Mouse (Mus musculus): ENCODE data around the gene Xrcc3. TPM values are rescaled to one million over a fixed set of nuclear protein-coding genes. Genes with fewer than 3 reads are reported as not detected.

Gene Xrcc3
- polyA plus RNA-seq, 1 experiment = 8.4 TPM

DNA sequence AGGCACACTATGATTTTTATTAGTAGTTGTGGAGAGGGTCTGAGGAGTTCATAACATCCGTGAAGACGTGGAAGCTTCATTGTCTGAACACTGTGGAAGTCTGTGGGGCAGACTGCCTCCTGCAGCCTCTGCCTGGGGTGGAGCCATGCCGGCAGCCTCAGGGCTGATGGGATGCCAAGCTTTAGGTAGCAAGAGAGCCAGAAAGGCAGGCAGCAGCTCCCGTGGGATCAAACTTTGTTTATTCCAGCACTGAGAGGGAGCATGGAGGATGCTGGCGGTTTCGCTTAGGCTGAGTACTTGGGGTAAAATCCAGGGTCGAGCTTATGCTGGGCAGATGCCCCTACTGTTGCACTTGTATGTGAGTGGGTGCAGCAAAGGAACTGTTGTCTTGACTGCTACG, 16.4 kb downstream of the Xrcc3 start:
- TF ChIP-seq GATA1 (IDR thresholded peaks at IDR 0.05; ENCODE audit: low read length) = no peak

DNA sequence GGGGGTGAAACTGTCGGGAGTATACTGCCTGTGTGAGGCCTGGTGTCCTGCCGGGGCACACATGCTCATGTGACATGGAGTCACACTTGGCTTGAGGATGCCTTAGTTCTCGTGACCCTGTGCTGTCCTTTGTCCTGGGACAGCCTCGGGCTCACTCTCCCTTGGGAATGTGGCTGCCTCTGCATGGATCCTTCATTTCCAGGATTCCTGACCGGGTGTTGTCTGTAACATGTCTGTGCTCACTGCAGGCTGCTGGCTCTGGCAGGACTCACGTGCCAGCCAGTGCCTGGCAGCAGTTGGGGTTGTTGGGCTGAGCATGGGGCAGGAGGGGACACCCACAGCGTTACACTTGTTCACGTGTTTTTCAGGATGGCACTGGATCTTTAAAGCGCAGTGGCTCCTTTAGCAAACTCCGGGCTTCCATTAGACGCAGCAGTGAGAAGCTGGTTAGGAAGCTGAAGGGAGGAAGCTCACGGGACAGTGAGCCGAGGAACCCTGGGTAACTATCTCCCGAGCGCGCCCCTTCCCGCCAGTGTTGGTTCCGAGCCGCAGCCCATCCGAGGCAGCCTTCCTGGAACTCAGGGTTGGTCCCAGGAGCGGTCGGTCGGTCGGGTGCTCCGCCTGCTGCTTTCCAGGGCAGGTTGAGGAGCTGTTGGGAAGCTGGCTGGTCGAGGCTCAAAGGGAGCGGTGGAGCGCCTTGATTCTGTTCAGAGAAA, 18.3 kb downstream of the Xrcc3 start:
- no peak for TF ChIP-seq GATA1 (IDR thresholded peaks at IDR 0.05; ENCODE audit: low read length)

DNA sequence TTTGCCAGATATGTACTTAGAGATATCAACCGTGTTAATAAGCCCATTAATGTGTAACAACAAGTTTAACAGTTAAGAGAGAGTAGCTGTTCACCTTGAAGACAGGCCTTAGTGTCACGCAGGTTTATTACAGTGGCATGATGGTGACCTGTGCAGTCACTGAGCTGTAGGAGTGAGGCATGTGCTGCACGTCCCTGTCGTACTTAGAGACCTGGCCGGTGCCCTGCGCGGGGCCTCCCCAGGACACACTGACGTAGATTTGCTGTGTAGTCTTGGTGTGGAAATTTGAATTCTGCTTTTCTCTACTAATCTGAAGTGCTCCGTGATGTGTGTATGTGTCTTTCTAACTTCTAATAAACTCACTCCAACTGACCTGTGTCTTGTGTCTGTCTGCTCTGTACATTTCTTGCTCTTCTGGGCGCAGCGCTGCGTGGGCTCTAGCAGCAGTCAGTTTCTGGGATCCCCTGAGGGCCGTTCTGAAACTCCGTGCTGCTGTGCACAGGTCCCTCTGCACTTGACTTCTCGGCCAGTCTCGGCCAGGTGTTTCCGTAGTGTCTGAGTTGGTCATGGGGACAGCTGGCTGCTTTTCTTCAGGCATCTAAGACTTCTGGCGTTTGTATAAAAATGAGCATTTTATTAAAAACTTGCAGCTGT, 19.0 kb downstream of the Xrcc3 start:
- no peak for TF ChIP-seq GATA1 (IDR thresholded peaks at IDR 0.05; ENCODE audit: low read length)

DNA sequence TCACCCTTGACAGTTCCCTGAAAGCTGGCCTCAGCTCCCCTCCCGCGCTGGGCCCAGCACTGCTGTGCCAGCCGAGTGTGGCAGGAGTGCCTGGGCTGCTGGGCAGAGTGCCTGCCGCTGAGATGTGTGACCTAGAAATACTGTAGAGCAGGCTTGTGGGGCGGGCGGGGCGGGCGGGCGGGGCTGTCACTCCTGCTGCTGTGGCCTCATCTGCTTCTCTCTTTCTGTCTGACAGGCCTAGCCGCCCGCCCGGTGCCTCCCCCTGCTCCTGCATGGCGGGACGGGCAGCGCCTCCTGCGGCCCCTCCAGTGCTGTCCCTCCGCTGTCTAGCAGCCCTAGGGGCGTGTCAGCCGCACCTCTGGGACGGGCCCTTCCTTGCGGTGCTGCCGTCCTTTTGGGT, 19.6 kb downstream of the Xrcc3 start:
- TF ChIP-seq GATA1 (IDR thresholded peaks at IDR 0.05; ENCODE audit: low read length) = no peak

DNA sequence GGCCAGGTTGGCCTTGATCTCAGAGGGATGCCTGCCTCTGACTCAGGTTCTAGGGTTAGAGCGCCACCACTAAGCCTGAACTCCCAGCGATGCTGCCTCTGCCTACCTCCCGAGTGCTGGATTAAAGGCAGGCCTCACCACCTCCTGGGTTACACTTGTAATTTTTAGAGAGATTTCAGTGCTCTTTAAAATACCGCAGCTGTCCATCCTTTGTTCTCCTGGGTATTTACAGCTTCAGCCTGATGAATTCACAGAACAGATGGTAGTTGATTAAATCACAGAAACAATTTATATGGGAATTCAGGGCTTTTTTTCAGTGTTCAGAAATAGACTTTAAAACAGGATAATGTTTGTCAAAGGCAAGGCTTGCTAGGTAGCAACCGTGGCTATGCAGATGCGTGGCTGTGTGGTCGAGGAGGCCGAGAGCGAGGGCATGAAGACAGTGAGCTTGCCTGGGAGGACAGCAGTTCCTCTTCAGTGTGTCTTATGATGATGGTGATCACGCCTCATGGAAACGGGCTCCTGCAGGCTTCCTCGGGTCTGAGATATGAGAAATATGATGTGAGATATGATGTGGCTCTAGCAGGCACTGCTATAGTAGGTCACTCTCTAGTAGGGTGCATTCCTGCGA, 22.1 kb downstream of the Xrcc3 start:
- TF ChIP-seq GATA1 (IDR thresholded peaks at IDR 0.05; ENCODE audit: low read length) = no peak

DNA sequence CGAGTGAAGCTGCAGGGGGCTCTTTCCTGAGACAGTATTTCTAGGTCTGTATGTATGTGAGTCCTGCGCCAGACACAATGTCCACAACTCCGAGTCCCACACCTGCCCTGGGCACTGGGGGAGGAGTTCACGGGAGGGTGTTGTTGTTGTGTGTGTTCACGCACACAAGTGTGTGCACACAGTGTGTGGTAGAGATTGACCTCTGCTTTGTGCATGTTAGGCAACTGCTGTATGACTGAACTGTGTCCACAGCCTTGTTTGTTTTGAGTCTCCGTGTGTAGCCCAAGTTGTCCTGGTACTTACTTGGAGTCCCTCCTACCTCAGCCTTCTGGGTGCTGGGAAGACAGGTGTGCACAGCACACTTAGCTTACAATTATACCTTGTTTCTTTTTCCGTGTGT, 23.0 kb downstream of the Xrcc3 start:
- no peak for TF ChIP-seq GATA1 (IDR thresholded peaks at IDR 0.05; ENCODE audit: low read length)

DNA sequence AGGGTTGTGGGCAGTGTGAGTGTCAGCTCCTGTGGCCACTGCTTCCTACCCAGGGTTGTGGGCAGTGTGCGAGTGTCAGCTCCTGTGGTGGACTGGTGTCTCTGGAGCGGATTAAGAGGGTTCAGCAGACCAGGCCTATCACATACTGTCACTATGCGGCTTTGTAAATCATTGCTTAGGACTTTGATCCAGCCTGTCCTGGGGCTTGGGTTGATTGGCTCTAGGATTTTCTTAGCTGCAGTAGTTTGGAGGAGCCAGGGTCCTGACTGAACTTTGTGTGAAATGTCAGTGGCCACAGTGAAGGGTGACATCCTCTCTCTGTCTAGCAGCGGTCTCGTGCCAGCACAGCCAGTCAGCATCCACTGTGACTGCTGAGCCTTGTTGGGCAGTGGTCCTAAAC, 23.6 kb downstream of the Xrcc3 start:
- no peak for TF ChIP-seq GATA1 (IDR thresholded peaks at IDR 0.05; ENCODE audit: low read length)

DNA sequence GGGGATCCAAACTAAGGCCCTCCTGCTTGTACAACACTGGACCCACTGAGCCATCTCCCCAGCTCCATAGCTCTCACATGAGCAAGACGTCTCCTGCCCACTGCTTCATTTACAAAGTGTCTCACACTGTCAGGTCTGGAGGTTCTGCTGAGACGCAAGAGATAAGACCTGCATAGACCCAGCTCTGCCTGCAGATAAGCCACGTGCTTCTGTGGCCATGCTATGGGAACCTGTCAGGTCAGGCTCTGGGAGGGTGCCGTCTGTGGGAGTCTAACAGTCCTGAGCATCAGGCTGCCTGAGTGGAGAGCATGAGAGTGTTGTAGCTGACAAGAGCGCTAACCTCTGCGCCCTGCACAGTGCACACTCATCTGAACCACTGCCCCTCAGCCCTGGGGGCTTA, 26.7 kb downstream of the Xrcc3 start:
- TF ChIP-seq GATA1 (IDR thresholded peaks at IDR 0.05; ENCODE audit: low read length) = no peak

DNA sequence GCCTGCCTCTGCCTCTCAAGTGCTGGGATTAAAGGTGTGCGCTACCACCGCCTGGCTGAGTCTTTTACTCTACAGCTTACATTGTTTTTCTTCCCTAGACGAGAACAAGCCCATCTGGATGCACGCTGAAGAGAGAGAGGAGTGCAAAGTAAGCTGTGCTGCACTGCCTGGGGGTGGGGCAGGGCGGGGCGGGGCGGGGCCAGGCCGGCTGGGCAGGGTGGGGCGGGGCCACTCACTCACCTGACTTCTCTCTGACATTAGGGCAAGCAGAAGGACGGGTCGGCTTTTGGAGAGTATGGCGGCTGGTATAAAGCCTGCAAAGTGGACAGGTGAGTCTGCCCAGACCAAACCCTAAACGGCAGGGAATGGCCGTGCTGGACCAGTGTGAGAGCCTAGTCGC, 28.5 kb downstream of the Xrcc3 start:
- no peak for TF ChIP-seq GATA1 (IDR thresholded peaks at IDR 0.05; ENCODE audit: low read length)

DNA sequence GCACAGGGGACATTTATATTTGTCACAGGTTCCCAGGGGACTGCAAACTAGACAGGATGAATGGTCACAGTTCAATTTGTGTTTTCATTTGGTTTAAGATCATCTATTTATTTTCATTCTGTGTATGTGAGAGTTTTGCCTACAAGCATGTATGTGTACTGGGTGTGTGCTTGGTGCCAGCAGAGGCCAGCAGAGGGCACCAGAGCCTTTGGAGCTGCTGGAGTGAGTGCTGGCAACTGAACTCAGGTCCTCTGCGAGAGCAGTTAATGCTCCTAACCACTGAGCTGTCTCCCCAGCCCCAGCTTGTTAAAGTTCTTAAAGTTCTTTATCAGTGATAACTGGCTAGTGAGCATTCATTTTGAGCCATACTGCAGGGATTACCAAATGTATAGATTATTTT, 34.1 kb downstream of the Xrcc3 start:
- TF ChIP-seq GATA1 (IDR thresholded peaks at IDR 0.05; ENCODE audit: low read length) = no peak

DNA sequence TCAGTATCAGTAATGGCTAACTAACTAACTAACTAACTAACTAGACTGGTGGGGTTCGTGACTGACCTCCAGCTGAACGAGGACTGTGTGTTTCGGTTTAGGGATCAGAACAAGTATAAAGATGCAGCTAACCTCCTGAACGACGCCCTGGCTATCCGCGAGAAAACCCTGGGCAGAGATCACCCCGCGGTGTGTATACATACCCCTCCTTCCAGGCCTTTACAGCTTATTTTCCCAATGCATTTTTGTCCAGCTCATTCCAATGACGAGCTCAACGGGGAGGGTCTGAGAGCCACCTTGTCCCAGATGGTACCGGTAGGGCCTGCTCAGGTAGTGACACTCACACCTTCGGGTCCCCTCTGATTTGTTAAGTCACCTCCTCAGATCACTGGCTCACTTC, 35.8 kb downstream of the Xrcc3 start:
- no peak for TF ChIP-seq GATA1 (IDR thresholded peaks at IDR 0.05; ENCODE audit: low read length)

DNA sequence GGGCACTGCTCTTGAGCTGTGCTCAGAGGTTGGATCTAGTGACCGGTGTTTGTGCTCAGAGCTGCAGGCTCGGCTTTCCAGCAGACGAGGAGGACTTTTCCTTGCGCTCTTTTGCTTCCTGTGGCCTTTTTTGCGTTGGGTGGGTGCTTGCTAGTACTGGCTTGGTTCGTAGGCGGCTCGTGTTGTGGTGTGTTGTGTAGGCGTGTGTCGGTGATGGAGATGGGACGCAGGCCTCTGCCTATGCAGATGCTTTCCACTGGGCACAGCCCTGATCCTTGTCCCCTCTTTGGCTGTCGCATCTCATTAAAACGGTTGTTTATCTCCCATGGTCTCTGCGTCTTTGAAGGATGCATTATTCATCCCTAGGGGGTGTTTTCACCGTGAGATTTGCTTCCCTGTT, 38.8 kb downstream of the Xrcc3 start:
- TF ChIP-seq GATA1 (IDR thresholded peaks at IDR 0.05; ENCODE audit: low read length) = no peak

DNA sequence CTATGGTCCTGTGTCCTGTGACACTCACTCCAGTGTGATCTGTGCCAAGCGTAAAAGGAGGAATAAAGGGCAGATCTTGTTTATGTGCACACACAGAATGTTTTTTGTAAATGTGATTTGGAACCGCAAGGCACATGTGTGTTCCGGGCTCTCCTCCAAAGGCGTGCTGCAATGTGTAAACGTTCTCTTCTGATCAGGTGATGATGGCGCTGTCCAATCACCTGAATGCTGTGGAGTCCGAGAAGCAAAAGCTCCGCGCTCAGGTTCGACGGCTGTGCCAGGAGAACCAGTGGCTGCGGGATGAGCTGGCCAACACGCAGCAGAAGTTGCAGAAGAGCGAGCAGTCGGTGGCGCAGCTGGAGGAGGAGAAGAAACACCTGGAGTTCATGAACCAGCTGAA, 39.5 kb downstream of the Xrcc3 start:
- TF ChIP-seq GATA1 (IDR thresholded peaks at IDR 0.05; ENCODE audit: low read length) = no peak

DNA sequence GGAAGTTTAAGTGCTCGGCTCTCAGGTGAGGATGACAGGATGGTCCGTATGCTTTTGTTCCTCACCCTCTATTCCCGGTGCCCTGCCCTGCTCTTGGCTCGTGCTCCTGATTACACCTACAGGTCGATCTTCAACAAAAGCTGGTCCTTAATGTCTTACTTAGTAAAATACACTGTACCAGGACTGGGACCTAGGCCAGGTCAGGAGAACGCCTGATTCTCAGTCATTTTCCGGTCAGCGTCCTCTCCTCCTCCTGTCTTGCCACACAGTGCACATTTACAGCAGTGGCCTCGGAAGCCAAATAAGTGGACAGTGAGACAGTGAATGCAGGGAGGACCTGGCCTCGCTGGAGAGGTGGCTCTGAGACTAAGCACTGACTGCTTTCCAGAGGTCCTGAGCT, 43.0 kb downstream of the Xrcc3 start:
- no peak for TF ChIP-seq GATA1 (IDR thresholded peaks at IDR 0.05; ENCODE audit: low read length)

DNA sequence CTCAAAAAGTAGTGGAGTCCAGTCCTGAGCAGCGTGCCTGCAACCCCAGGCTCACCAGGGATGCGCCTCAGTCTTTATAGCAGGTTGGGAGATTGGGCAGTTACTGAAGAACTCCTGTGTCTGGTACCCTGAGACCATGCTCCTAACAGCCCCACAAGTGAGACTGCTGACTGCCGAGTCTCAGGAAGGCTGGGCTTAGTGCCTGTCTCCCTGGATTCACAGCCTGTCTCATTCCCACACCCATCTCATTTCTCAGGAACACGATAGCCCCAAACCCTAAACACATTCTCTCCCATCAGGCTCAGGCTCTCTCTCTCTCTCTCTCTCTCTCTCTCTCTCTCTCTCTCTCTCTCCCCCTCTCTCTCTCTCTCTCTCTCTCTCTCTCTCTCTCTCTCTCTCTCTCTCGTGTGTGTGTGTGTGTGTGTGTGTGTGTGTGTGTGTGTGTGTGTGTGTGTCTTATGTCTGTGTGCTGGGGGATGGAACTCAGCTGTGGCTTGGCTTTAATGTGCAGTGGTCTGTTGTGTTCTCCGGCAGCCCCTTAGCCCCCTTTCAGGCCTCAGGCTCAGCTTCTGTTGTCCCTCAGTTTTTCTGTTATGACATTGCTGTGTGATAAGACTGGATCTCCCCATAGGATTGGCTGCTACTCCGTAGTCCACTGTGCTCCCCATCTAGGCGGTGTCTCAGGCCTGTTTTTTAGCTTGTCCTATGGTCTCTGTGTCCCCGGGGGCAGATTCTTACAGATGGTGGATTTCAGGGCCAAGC, 43.7 kb downstream of the Xrcc3 start:
- no peak for TF ChIP-seq GATA1 (IDR thresholded peaks at IDR 0.05; ENCODE audit: low read length)

DNA sequence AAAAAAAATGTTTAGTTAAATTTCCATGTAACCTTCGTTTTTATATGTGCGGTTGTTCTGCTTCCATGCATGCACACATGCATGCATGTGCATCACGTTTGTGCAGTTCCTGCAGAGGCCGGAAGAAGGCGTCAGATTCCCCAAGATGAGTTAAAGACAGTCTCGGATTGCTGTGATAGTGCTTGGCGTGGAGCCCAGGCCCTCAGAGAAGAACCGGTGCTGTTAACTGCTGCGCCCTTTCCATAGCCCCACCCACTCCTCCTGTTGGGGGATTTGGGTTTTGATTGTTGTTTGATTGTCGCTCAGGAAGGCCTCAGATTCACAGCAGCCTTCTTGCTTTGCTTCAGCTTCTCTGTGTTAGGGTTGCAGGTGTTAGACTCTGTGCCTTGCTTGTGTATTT, 44.4 kb downstream of the Xrcc3 start:
- no peak for TF ChIP-seq GATA1 (IDR thresholded peaks at IDR 0.05; ENCODE audit: low read length)
